ENCODE assay signal across 8 mouse cellular contexts in genomic region chr4:129785178-129785577, GRCm38 (mm10). TPM values are rescaled to one million over a fixed set of nuclear protein-coding genes. Genes with fewer than 3 reads are reported as not detected.
DNase-seq lines count a peak whose midpoint lies in the region; ATAC-seq and TF ChIP-seq lines count a peak whose summit lies in the region.

No protein-coding gene starts in this region.

- WGBS in hindbrain, embryonic 11.5 days = 5% methylated on average over 4 of the region's 4 CpGs
- 4% methylated on average over 4 of the region's 4 CpGs for WGBS in hindbrain, embryonic 12.5 days

- H3K9ac ChIP-seq in hindbrain, embryonic 11.5 days (ENCODE audit: low read depth, low read length) = no peak overlapping the region
- H3K9ac ChIP-seq in hindbrain, embryonic 12.5 days = no peak overlapping the region

- no peaks in the 10 kb centered on the region for H3K4me1 ChIP-seq in hindbrain, embryonic 11.5 days (replicated peaks; ENCODE audit: control insufficient read depth, insufficient read depth, low read length)
- peaks cover 16% of the 10 kb centered on the region for H3K4me1 ChIP-seq in hindbrain, embryonic 12.5 days

- no peak overlapping the region for H3K4me2 ChIP-seq in hindbrain, embryonic 11.5 days (replicated peaks; ENCODE audit: low read depth, low read length)
- H3K4me2 ChIP-seq in hindbrain, embryonic 12.5 days (replicated peaks) = no peak overlapping the region

- DNase-seq in hindbrain, embryonic 11.5 days (ENCODE audit: low spot score) = peak; percentile 91
- DNase-seq in T-cell, adult 2 months (ENCODE audit: low spot score) = peak; percentile 79
- peak; percentile 46 to 74 for DNase-seq in cerebellum, postnatal 25 days
- DNase-seq in layer of hippocampus, adult 2 months (ENCODE audit: low spot score in 2 of 2) = peak; percentile 84 to 85
- DNase-seq in lung, postnatal 14 days = peak; percentile 83
- DNase-seq in skeletal muscle tissue, adult 2 months (ENCODE audit: low read depth, low spot score) = peak; percentile 86

- no peak overlapping the region for H3K4me3 ChIP-seq in hindbrain, embryonic 11.5 days (ENCODE audit: low read depth, low read length)
- no peak overlapping the region for H3K4me3 ChIP-seq in hindbrain, embryonic 12.5 days
- H3K4me3 ChIP-seq in layer of hippocampus, adult 2 months = no peak overlapping the region

- ATAC-seq in hindbrain, embryonic 11.5 days (ENCODE audit: low FRiP score) = no peak
- no peak for ATAC-seq in hindbrain, embryonic 12.5 days (ENCODE audit: low FRiP score)
- peak; percentile 42 for ATAC-seq in granulocyte monocyte progenitor cell, adult 5-6 weeks (replicated peaks; ENCODE audit: poor library complexity, severe bottlenecking)

- no peaks in the 10 kb centered on the region for H3K27me3 ChIP-seq in hindbrain, embryonic 11.5 days (ENCODE audit: control insufficient read depth, insufficient read depth, low read length)
- no peaks in the 10 kb centered on the region for H3K27me3 ChIP-seq in hindbrain, embryonic 12.5 days

- H3K36me3 ChIP-seq in hindbrain, embryonic 11.5 days (ENCODE audit: control insufficient read depth, insufficient read depth, low read length) = no peaks in the 10 kb centered on the region
- no peaks in the 10 kb centered on the region for H3K36me3 ChIP-seq in hindbrain, embryonic 12.5 days

- no peak overlapping the region for H3K27ac ChIP-seq in hindbrain, embryonic 11.5 days (ENCODE audit: low read depth, low read length)
- no peak overlapping the region for H3K27ac ChIP-seq in hindbrain, embryonic 12.5 days
- no peak overlapping the region for H3K27ac ChIP-seq in layer of hippocampus, adult 2 months

- no peaks in the 10 kb centered on the region for H3K9me3 ChIP-seq in hindbrain, embryonic 11.5 days (ENCODE audit: control insufficient read depth, low read length)
- H3K9me3 ChIP-seq in hindbrain, embryonic 12.5 days (replicated peaks) = no peaks in the 10 kb centered on the region

- TF ChIP-seq CTCF in layer of hippocampus, adult 2 months (conservative IDR thresholded peaks at IDR 0.05) = peak; percentile 98

RNA-seq across cellular contexts. Expression of gene Ptp4a2, which starts 25.8 kb away (rescaled TPM):
- 307 and 318 TPM in 2 replicates for polyA plus RNA-seq in hindbrain, embryonic 11.5 days (2014; fragmentation: Nextera tagmentation; extraction: Ambion mirVana)
- 347 and 360 TPM in 2 replicates for polyA plus RNA-seq in hindbrain, embryonic 12.5 days (2016; fragmentation: Nextera tagmentation; extraction: Ambion mirVana)
- 277 and 304 TPM in 2 replicates for total RNA-seq in granulocyte monocyte progenitor cell, adult 5-6 weeks (2014; fragmentation: Nextera tagmentation)
- 345 and 391 TPM in 2 replicates for total RNA-seq in granulocyte monocyte progenitor cell, adult 5-6 weeks (2017)
- total RNA-seq in layer of hippocampus, adult 2 months (2021) = 100 to 1,000 TPM; 134 to 137 TPM

RNA-seq across cellular contexts. Expression of gene Khdrbs1, which starts 43.1 kb away (rescaled TPM):
- polyA plus RNA-seq in hindbrain, embryonic 11.5 days (2014; fragmentation: Nextera tagmentation; extraction: Ambion mirVana) = 158 and 183 TPM in 2 replicates
- 215 and 227 TPM in 2 replicates for polyA plus RNA-seq in hindbrain, embryonic 12.5 days (2016; fragmentation: Nextera tagmentation; extraction: Ambion mirVana)
- 98.7 and 104 TPM in 2 replicates for total RNA-seq in granulocyte monocyte progenitor cell, adult 5-6 weeks (2014; fragmentation: Nextera tagmentation)
- total RNA-seq in granulocyte monocyte progenitor cell, adult 5-6 weeks (2017) = 82.8 and 84.2 TPM in 2 replicates
- total RNA-seq in layer of hippocampus, adult 2 months (2021) = 10 to 100 TPM; 87.4 to 92.5 TPM
